In the genomic region with DNA sequence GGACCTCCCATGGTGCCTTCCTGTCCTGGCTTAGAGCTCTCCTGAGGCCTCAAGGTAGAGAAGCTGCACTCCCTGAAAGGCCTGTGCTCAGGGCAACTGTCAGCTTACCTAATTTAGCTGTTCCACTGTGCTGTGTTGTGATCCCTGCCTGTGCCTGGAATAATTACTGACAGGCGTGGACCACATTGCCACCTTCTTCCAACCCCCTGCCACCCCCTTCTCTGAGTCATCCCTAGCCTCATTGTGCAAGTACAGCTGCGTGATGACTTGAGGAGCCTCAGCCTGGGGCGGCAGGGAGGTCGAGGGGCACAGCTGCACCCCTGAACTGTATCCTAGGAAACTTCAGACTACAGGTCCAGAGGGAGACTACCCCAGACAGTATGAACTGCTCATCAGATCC, we compare ENCODE assay signal across 17 mouse cellular contexts. TPM values are rescaled to one million over a fixed set of nuclear protein-coding genes. Genes with fewer than 3 reads are reported as not detected.
A peak's percentile ranks its signal among the peaks of the same experiment; 100 is the strongest.
DNase-seq lines count a peak whose midpoint lies in the region; ATAC-seq and TF ChIP-seq lines count a peak whose summit lies in the region.
"Had no signal": no experiment of that assay in that cellular context is flagged by ENCODE, and none has a peak within 500 bp of the region (broad histone marks: within the 10 kb centered on the region; RNA-seq: fewer than 3 reads in every experiment).

No protein-coding gene starts in this region.

- no peak overlapping the region for H3K27ac ChIP-seq in heart, embryonic 12.5 days (ENCODE audit: poor library complexity, severe bottlenecking)
- H3K27ac ChIP-seq in liver, embryonic 16.5 days (ENCODE audit: low read length): no peak overlapping the region; the same call in 1 of the 2 replicates
- no peak overlapping the region for H3K27ac ChIP-seq in liver, embryonic 12.5 days
- H3K27ac ChIP-seq in stomach, postnatal 0 days (replicated peaks): peak overlapping the region; percentile 70
- H3K27ac ChIP-seq: hindbrain, embryonic 15.5 days; macrophage; neural tube, embryonic 13.5 days had no signal

- no peaks in the 10 kb centered on the region for H3K9me3 ChIP-seq in heart, embryonic 12.5 days (replicated peaks)
- no peaks in the 10 kb centered on the region for H3K9me3 ChIP-seq in liver, embryonic 16.5 days (replicated peaks; ENCODE audit: control insufficient read depth, low read length)
- no peaks in the 10 kb centered on the region for H3K9me3 ChIP-seq in liver, embryonic 12.5 days (replicated peaks)
- no peaks in the 10 kb centered on the region for H3K9me3 ChIP-seq in stomach, postnatal 0 days (ENCODE audit: control insufficient read depth, low read length)
- H3K9me3 ChIP-seq: hindbrain, embryonic 15.5 days; neural tube, embryonic 13.5 days had no signal

- TF ChIP-seq EP300 in stomach, postnatal 0 days (optimal IDR thresholded peaks at IDR 0.05): no peak

- ATAC-seq in heart, embryonic 12.5 days (ENCODE audit: insufficient number of reproducible peaks, low FRiP score): no peak
- no peak for ATAC-seq in liver, embryonic 16.5 days (ENCODE audit: low read depth)
- ATAC-seq in liver, embryonic 12.5 days: no peak
- ATAC-seq in stomach, postnatal 0 days (ENCODE audit: low FRiP score, low TSS enrichment): 0 out of 2 replicates have a peak, but pooled peaks have one; percentile 10
- ATAC-seq: activated CD4-positive, CD25-positive, alpha-beta regulatory T cell, adult 4 months; CD4-positive, CD25-positive, alpha-beta regulatory T cell, adult 4 months; forebrain, embryonic 16.5 days had no signal

- WGBS in heart, embryonic 12.5 days: 56% methylated on average over 4 of the region's 4 CpGs
- WGBS in liver, embryonic 16.5 days (ENCODE audit: insufficient replicate concordance): 46% methylated on average over 4 of the region's 4 CpGs
- WGBS in liver, embryonic 12.5 days (ENCODE audit: insufficient replicate concordance): 53% methylated on average over 4 of the region's 4 CpGs
- 56% methylated on average over 4 of the region's 4 CpGs for WGBS in stomach, postnatal 0 days

- peaks cover 86% of the 10 kb centered on the region for H3K4me1 ChIP-seq in heart, embryonic 12.5 days (replicated peaks)
- peaks cover 20% of the 10 kb centered on the region for H3K4me1 ChIP-seq in liver, embryonic 16.5 days (ENCODE audit: control insufficient read depth, low read depth, low read length)
- H3K4me1 ChIP-seq in liver, embryonic 12.5 days: peaks cover 48% of the 10 kb centered on the region
- peaks cover 10% of the 10 kb centered on the region; the same call in 1 of the 2 replicates for H3K4me1 ChIP-seq in stomach, postnatal 0 days (replicated peaks; ENCODE audit: control insufficient read depth, insufficient read depth)

- no peak for TF ChIP-seq CTCF in stomach, postnatal 0 days (IDR thresholded peaks at IDR 0.05; ENCODE audit: low read depth)

- H3K4me2 ChIP-seq in heart, embryonic 12.5 days: no peak overlapping the region
- H3K4me2 ChIP-seq in liver, embryonic 16.5 days (ENCODE audit: low read depth, low read length): no peak overlapping the region
- no peak overlapping the region for H3K4me2 ChIP-seq in liver, embryonic 12.5 days
- H3K4me2 ChIP-seq in stomach, postnatal 0 days (replicated peaks; ENCODE audit: low read depth): no peak overlapping the region
- H3K4me2 ChIP-seq: hindbrain, embryonic 15.5 days; neural tube, embryonic 13.5 days had no signal

- H3K36me3 ChIP-seq in heart, embryonic 12.5 days: no peaks in the 10 kb centered on the region
- no peaks in the 10 kb centered on the region for H3K36me3 ChIP-seq in liver, embryonic 16.5 days (ENCODE audit: control insufficient read depth, insufficient read depth)
- H3K36me3 ChIP-seq in liver, embryonic 12.5 days: no peaks in the 10 kb centered on the region
- H3K36me3 ChIP-seq in stomach, postnatal 0 days (ENCODE audit: control insufficient read depth, insufficient read depth, low read length): no peaks in the 10 kb centered on the region
- H3K36me3 ChIP-seq: hindbrain, embryonic 15.5 days; neural tube, embryonic 13.5 days had no signal

- H3K4me3 ChIP-seq in heart, embryonic 12.5 days: no peak overlapping the region
- H3K4me3 ChIP-seq in liver, embryonic 16.5 days (ENCODE audit: low read depth, low read length): no peak overlapping the region
- H3K4me3 ChIP-seq in liver, embryonic 12.5 days: no peak overlapping the region
- H3K4me3 ChIP-seq in stomach, postnatal 0 days (ENCODE audit: low read depth, low read length): no peak overlapping the region
- H3K4me3 ChIP-seq: hindbrain, embryonic 15.5 days; neural tube, embryonic 13.5 days had no signal

- H3K27me3 ChIP-seq in heart, embryonic 12.5 days (replicated peaks): 0 out of 2 replicates have a peak, but pooled peaks cover 5% of the 10 kb centered on the region
- peaks cover 21% of the 10 kb centered on the region for H3K27me3 ChIP-seq in liver, embryonic 16.5 days (ENCODE audit: control insufficient read depth, insufficient read depth, low read depth, low read length)
- peaks cover 21% of the 10 kb centered on the region for H3K27me3 ChIP-seq in liver, embryonic 12.5 days (replicated peaks)
- H3K27me3 ChIP-seq in stomach, postnatal 0 days (ENCODE audit: control insufficient read depth, insufficient read depth, low read length): no peaks in the 10 kb centered on the region
- H3K27me3 ChIP-seq: hindbrain, embryonic 15.5 days had no signal

- 0 out of 2 replicates have a peak overlapping the region, but pooled peaks have one; percentile 16 for H3K9ac ChIP-seq in heart, embryonic 12.5 days
- H3K9ac ChIP-seq in liver, embryonic 16.5 days (ENCODE audit: low read depth, low read length): 0 out of 2 replicates have a peak overlapping the region, but pooled peaks have one; percentile 9
- no peak overlapping the region for H3K9ac ChIP-seq in liver, embryonic 12.5 days
- H3K9ac ChIP-seq in stomach, postnatal 0 days (ENCODE audit: low read length): no peak overlapping the region
- H3K9ac ChIP-seq: hindbrain, embryonic 15.5 days; neural tube, embryonic 13.5 days had no signal

- no peak for DNase-seq in heart, adult 18-20 months
- DNase-seq in Muller cell, postnatal 12 days (ENCODE audit: inconsistent ontology term): peak; percentile 51
- no peak for DNase-seq in stomach, postnatal 0 days (ENCODE audit: low spot score)
- no peak for DNase-seq in retina, postnatal 1 day
- DNase-seq: adrenal gland, postnatal 25 days; kidney, adult 18-20 months; kidney, postnatal 14 days; left cerebral cortex, postnatal 4 days had no signal

RNA-seq across cellular contexts. Expression of a gene that starts 5.7 kb away (rescaled TPM):
- 15.6 and 16.4 TPM in 2 replicates for polyA plus RNA-seq in heart, embryonic 12.5 days (2016; fragmentation: Nextera tagmentation; extraction: Ambion mirVana)
- 10 to 100 TPM in 1 of 2 experiments, 1 to 10 TPM in 1; 6.5 to 10.7 TPM for total RNA-seq in heart, adult 18-20 months (2021)
- polyA plus RNA-seq in liver, embryonic 16.5 days (2015; fragmentation: Nextera tagmentation; extraction: Ambion mirVana): 8.1 and 10.1 TPM in 2 replicates
- 6.2 and 7.0 TPM in 2 replicates for polyA plus RNA-seq in liver, embryonic 12.5 days (2016; fragmentation: Nextera tagmentation; extraction: Ambion mirVana)
- 35.1 and 39.2 TPM in 2 replicates for polyA plus RNA-seq in stomach, postnatal 0 days (2015; fragmentation: Nextera tagmentation; extraction: Ambion mirVana)

RNA-seq across cellular contexts. Expression of a gene that starts 35.1 kb away (rescaled TPM):
- 67.8 and 70.4 TPM in 2 replicates for polyA plus RNA-seq in heart, embryonic 12.5 days (2016; fragmentation: Nextera tagmentation; extraction: Ambion mirVana)
- total RNA-seq in heart, adult 18-20 months (2021): 10 to 100 TPM; 27.8 to 30.2 TPM
- 23.5 and 25.4 TPM in 2 replicates for polyA plus RNA-seq in liver, embryonic 16.5 days (2015; fragmentation: Nextera tagmentation; extraction: Ambion mirVana)
- 45.9 and 48.6 TPM in 2 replicates for polyA plus RNA-seq in liver, embryonic 12.5 days (2016; fragmentation: Nextera tagmentation; extraction: Ambion mirVana)
- 84.5 and 85.3 TPM in 2 replicates for polyA plus RNA-seq in stomach, postnatal 0 days (2015; fragmentation: Nextera tagmentation; extraction: Ambion mirVana)

Comparison
In these comparisons a context has a peak if more than half of its experiments do, and no peak if none do; other contexts are left out.
1. H3K9ac ChIP-seq: peak in heart, embryonic 12.5 days (single experiment) and liver, embryonic 16.5 days (single experiment); none in liver, embryonic 12.5 days (single experiment) and stomach, postnatal 0 days (single experiment).